Mouse (Mus musculus) bone marrow, adult 2 months (tissue): ENCODE data around the gene Myo1g. TPM values are rescaled to one million over a fixed set of nuclear protein-coding genes. Genes with fewer than 3 reads are reported as not detected.
A peak's percentile ranks its signal among the peaks of the same experiment; 100 is the strongest.

Experiments
- H3K27ac ChIP-seq: fragments of 200-500 bp; 2 replicates; pipeline ENCODE4 v1.5.1; 2012; ENCODE audit warnings: low read depth, mild to moderate bottlenecking, control low read depth, inconsistent platforms, low read length; ENCODE audit not compliant: control insufficient read depth, poor library complexity, insufficient read depth
- H3K4me1 ChIP-seq: fragments of 200-500 bp; 2 replicates; pipeline ENCODE4 v1.6.1; 2011; ENCODE audit warnings: low read length; ENCODE audit not compliant: control insufficient read depth, insufficient read depth
- H3K4me3 ChIP-seq: fragments of 200-500 bp; replicated peaks from 2 replicates; pipeline ENCODE3; 2011; ENCODE audit warnings: mild to moderate bottlenecking, low read depth, low read length, control low read depth; ENCODE audit not compliant: control insufficient read depth
- CTCF ChIP-seq: fragments of 200-500 bp; IDR thresholded peaks from 2 replicates; pipeline ENCODE4 v1.5.1; 2011; ENCODE audit warnings: low read length, control low read depth; ENCODE audit not compliant: control insufficient read depth, insufficient read depth
- POLR2A ChIP-seq: fragments of 200-500 bp; IDR thresholded peaks from 2 replicates; pipeline ENCODE4 v1.6.1; 2011; ENCODE audit warnings: low read depth, mild to moderate bottlenecking, control low read depth, low read length, borderline replicate concordance; ENCODE audit not compliant: control insufficient read depth
- WGBS: fragments of 180-500 bp; shearing (Covaris S2); methylation state at CpG from one replicate; pipeline ENCODE4 v1.1.7; 2018; 5-methylcytosine and 5-hydroxymethylcytosine counted together
- polyA plus RNA-seq: library from polyadenylated mRNA; stranded (reverse); fragments of >200 nt; gene quantifications from 2 replicates; pipeline ENCODE4 v1.2.4, GENCODE M21; 2011; ENCODE audit warnings: low replicate concordance; ENCODE audit not compliant: missing spikeins, insufficient read depth, insufficient read length

The Myo1g gene
- polyA plus RNA-seq, 1 experiment = 95.8 TPM

- Histone ChIP-seq H3K4me1 (no peaks in the 10 kb centered on the region; the same call in 1 of the 2 replicates), H3K27ac (no peak overlapping the region), H3K4me3 (no peak overlapping the region)
- no peak for TF ChIP-seq POLR2A
- no peak for TF ChIP-seq CTCF
- WGBS = 2% methylated on average over 1 of the region's 1 CpGs
Observed at GRCm38 (mm10) chr11:6471493-6471892, 49.3 kb downstream of the Myo1g start.

DNA sequence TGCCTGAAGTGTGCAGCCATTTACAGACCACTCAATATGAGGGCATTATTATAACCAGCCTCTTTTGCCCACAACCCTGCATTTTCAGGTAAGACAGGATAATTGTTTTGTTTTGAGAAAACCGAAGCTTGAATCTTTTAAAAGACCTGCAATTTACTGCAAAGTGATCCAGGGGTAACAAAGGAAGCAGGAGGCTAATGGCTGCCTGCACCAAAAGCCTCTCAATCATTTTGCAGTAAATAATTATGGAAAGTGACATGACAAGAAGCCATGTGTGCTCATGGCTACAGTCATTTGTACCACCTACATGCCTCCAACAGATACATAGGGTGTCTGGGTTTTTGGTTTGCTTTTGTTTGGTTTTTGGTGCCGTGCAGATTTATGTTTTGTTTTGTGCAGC lies 49.7 kb downstream of the Myo1g start:
- Histone ChIP-seq H3K27ac (no peak overlapping the region), H3K4me1 (no peaks in the 10 kb centered on the region; the same call in 1 of the 2 replicates), H3K4me3 (no peak overlapping the region)
- TF ChIP-seq POLR2A = no peak
- no peak for TF ChIP-seq CTCF
- 81% methylated on average over 2 of the region's 2 CpGs for WGBS

- Histone ChIP-seq H3K4me1 (no peaks in the 10 kb centered on the region; the same call in 1 of the 2 replicates), H3K27ac (no peak overlapping the region), H3K4me3 (no peak overlapping the region)
- WGBS = 45% methylated on average over 2 of the region's 2 CpGs
- TF ChIP-seq CTCF (no peak), POLR2A (no peak)
Observed at GRCm38 (mm10) chr11:6468541-6468940, 52.2 kb downstream of the Myo1g start.

GRCm38 (mm10) chr11:6465122-6465521 lies 55.6 kb downstream of the Myo1g start:
- no peaks in the 10 kb centered on the region; the same call in 1 of the 2 replicates for H3K4me1 ChIP-seq
- H3K27ac ChIP-seq = no peak overlapping the region
- TF ChIP-seq POLR2A (no peak), CTCF (peak; percentile 56)
- WGBS = 16% methylated on average over 4 of the region's 4 CpGs
- H3K4me3 ChIP-seq = no peak overlapping the region

GRCm38 (mm10) chr11:6463159-6463837 lies 57.5 kb downstream of the Myo1g start:
- H3K4me1 ChIP-seq = no peaks in the 10 kb centered on the region
- no peak overlapping the region for H3K4me3 ChIP-seq
- H3K27ac ChIP-seq = no peak overlapping the region
- 64% methylated on average over 6 of the region's 6 CpGs for WGBS
- TF ChIP-seq CTCF = no peak
- no peak for TF ChIP-seq POLR2A

Other genes with a start within 250 kb of the Myo1g start
- 5.3 and 19.2 TPM in 2 replicates for gene Tmed4, start 246.1 kb downstream of the Myo1g start, polyA plus RNA-seq
- gene Ogdh, start 229.3 kb downstream of the Myo1g start, polyA plus RNA-seq = 35.0 and 54.8 TPM in 2 replicates
- 24.8 and 42.3 TPM in 2 replicates for gene Zmiz2, start 131.9 kb downstream of the Myo1g start, polyA plus RNA-seq
- 659 and 720 TPM in 2 replicates for gene Ppia, start 105.5 kb downstream of the Myo1g start, polyA plus RNA-seq
- 139 and 217 TPM in 2 replicates for gene H2afv, start 76.5 kb downstream of the Myo1g start, polyA plus RNA-seq
- 14.7 and 18.0 TPM in 2 replicates for gene Purb, start 45.0 kb downstream of the Myo1g start, polyA plus RNA-seq
- 37.1 and 52.3 TPM in 2 replicates for gene Ccm2, start 25.9 kb upstream of the Myo1g start, polyA plus RNA-seq
- gene Nacad, start 85.1 kb upstream of the Myo1g start, polyA plus RNA-seq = 6.5 TPM in 1 of 2 replicates, not detected in the other
- gene Tbrg4, start 105.1 kb upstream of the Myo1g start, polyA plus RNA-seq = 42.4 and 68.1 TPM in 2 replicates
- not detected in 2 replicates for gene Wap, start 117.7 kb upstream of the Myo1g start, polyA plus RNA-seq
- 2.0 TPM in 1 of 2 replicates, not detected in the other for gene Ramp3, start 137.6 kb upstream of the Myo1g start, polyA plus RNA-seq